Mouse (Mus musculus): ENCODE data around the gene Omp.
"Not testable (repeated sequence)": the region's sequence is repeated elsewhere in the genome, so short reads cannot be mapped to it uniquely, and the experiment has no call there.

Omp gene

GRCm38 (mm10) chr7:98145402-98145801 lies at the start of gene Omp:
Omp (minus strand) TSS chr7:98145502.
- in situ Hi-C loops (cut with MboI; ENCODE audit: low sequenced_read_pairs), result no loop called here

- in situ Hi-C loops (cut with MboI; ENCODE audit: low sequenced_read_pairs), result no loop called here
Observed at GRCm38 (mm10) chr7:98194026-98194792, 48.9 kb upstream of the Omp start.

GRCm38 (mm10) chr7:98193515-98194025 lies 48.3 kb upstream of the Omp start:
- in situ Hi-C loops (cut with MboI; ENCODE audit: low sequenced_read_pairs), result no loop called here

GRCm38 (mm10) chr7:98191571-98192250 lies 46.4 kb upstream of the Omp start:
- in situ Hi-C loops (cut with MboI; ENCODE audit: low sequenced_read_pairs), result no loop called here

GRCm38 (mm10) chr7:98190578-98190977 lies 45.3 kb upstream of the Omp start:
- in situ Hi-C loops (cut with MboI; ENCODE audit: low sequenced_read_pairs), result no loop called here

DNA sequence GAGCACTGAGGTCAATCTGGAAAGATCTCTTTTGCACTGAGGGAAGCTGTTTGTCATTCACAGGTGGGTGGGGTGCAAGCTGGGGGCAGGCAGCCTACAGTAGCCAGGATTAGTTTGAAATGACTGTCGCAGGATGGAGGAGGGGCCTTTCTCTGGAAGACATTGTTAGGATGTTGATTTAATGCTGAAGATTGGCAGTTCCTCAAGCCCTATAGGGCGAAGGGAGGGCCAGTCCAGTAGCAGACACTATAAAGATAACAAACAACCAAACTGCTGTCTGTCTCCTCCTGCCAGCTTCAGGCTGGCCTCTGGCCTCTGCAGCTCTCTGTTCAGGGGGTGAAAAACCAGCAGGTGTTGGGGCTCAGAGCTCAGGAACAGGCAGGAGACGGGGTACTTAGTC lies 44.4 kb upstream of the Omp start:
- in situ Hi-C loops (cut with MboI; ENCODE audit: low sequenced_read_pairs), result no loop called here

DNA sequence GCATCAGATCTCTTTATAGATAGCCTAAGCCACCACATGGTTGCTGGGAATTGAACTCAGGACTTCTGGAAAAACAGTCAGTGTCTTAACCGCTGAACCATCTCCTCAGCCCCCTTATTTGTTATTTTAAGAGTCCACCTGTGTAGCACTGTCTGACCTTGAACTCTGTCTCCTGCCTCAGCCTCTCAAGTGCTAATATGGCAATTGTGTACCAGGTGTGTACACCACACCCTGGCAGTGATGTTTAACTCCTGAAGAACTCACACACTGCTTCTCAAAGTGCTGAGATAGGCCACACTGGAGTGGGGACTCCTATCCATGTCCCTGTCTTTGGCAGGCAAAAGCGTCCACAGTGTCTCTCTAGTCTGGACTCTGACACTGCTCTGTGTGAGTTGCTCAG lies 43.4 kb upstream of the Omp start:
- in situ Hi-C loops (cut with MboI; ENCODE audit: low sequenced_read_pairs), result no loop called here

GRCm38 (mm10) chr7:98188238-98188637 lies 42.9 kb upstream of the Omp start:
- in situ Hi-C loops (cut with MboI; ENCODE audit: low sequenced_read_pairs), result no loop called here

DNA sequence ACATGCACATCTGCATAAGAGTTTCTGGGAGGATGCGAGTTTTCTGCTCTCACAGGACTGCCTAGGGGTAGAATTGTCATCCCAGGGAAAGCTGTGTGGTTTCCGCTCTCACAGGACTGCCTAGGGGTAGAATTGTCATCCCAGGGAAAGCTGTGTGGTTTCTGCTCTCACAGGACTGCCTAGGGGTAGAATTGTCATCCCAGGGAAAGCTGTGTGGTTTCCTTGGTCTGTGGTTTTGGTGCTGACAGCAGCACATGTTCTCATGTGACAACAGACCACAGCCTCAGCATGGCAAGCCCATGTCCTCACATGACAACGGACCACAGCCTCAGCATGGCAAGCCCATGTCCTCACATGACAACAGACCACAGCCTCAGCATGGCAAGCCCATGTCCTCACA lies 42.0 kb upstream of the Omp start:
- in situ Hi-C loops (cut with MboI; ENCODE audit: low sequenced_read_pairs), result not testable (repeated sequence)

DNA sequence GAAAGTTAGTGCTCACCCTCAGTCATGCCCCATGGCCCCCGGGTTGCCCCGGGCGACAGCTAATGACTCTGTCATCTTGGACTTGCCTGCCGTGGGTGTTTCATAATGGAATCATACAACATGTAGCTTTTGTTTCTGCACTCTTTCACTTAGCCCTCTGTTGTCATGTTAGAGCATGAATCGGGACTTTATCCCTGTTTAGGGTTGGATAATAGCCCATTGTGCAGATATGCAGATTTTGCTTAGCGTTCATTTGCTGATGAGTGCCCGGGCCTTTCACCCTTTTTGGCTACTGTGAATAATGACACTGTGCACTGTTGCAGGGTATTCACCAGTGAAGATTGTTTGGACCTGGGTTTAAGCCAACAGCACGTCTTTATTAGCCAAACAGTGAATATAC lies 41.3 kb upstream of the Omp start:
- in situ Hi-C loops (cut with MboI; ENCODE audit: low sequenced_read_pairs), result no loop called here

GRCm38 (mm10) chr7:98185326-98185725 lies 40.0 kb upstream of the Omp start:
- in situ Hi-C loops (cut with MboI; ENCODE audit: low sequenced_read_pairs), result no loop called here

DNA sequence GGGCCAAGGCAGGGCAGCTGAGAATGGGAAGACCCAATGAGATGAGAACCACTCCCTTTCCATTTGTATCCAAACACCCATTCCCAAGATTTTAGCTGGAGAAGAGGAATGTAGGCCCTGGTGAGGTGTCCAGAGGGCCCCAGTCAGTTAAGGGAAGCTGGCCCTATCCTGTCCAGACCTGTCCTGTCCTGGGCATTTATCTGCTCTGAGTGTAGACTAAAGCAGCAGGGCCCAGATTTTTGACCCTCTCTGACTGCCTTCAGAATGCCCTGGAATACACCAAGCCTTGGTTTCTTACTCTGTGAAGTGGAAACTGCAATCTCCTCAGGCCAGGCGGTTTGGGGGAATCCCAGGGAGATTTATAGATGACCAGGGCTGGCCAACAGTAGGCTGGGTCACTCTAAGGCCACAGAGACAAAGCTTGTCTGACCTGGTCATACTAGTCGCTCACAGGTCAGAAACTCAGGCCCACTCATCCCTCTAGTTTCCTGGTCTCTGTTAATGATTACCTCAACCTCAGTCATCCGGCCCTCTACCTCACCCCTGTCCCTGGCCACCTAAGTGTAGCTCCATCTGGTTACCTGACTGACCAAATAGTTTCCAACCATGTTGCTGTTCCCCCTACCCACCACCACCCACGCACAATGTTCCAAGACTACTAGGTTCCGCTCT lies 33.4 kb upstream of the Omp start:
- in situ Hi-C loops (cut with MboI; ENCODE audit: low sequenced_read_pairs), result no loop called here

GRCm38 (mm10) chr7:98177929-98178559 lies 32.7 kb upstream of the Omp start, which contains the start of gene Capn5:
Capn5 (minus strand) TSS chr7:98178274.
- in situ Hi-C loops (cut with MboI; ENCODE audit: low sequenced_read_pairs), result no loop called here

- in situ Hi-C loops (cut with MboI; ENCODE audit: low sequenced_read_pairs), result no loop called here
Observed at GRCm38 (mm10) chr7:98177566-98177928, 32.2 kb upstream of the Omp start.

- in situ Hi-C loops (cut with MboI; ENCODE audit: low sequenced_read_pairs), result no loop called here
Observed at GRCm38 (mm10) chr7:98177071-98177485, 31.8 kb upstream of the Omp start.

DNA sequence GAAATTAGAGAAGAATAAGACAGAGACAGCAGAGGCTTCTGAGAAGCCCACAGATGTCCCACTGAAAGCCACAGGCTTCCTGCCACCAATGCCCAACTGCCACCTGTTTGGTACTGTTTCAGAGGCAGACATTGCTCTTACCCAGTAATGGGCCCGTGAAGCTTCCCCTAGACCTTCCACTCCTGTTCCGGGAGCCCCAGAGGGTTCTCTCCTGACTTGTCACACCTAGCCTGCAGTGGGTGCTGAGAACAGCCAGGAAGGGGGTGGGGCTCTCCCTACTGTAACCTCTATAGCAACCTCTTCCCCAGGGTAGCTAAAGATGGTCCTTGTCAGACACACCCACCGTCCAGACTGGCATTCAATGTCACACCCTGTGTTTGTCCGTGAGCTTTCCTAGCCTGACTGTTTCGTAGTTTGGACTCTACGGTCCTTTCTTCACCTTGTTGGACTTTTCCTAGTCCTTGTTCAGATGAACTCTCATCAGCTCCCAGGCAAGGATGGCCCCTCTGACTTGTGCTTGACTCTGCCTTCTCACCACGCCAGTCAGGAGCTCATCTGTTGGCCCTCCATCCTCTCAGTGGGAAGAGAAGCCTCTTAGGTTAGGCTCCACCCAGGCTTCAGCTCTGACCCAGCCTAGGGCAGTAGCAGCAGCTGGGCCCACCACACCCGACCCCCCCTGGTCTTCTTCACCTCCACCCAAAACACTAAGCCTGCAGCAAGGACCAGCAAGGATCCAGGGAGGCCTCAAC lies 31.2 kb upstream of the Omp start:
- in situ Hi-C loops (cut with MboI; ENCODE audit: low sequenced_read_pairs), result no loop called here

- in situ Hi-C loops (cut with MboI; ENCODE audit: low sequenced_read_pairs), result no loop called here
Observed at GRCm38 (mm10) chr7:98174883-98175755, 29.8 kb upstream of the Omp start.

GRCm38 (mm10) chr7:98173408-98173807 lies 28.1 kb upstream of the Omp start:
- in situ Hi-C loops (cut with MboI; ENCODE audit: low sequenced_read_pairs), result no loop called here

- in situ Hi-C loops (cut with MboI; ENCODE audit: low sequenced_read_pairs), result no loop called here
Observed at GRCm38 (mm10) chr7:98172661-98173060, 27.4 kb upstream of the Omp start.

All from CH12F3 (cell line).